Mouse (Mus musculus) mouse trophoblast stem cell (cell line): ENCODE data around the gene Prpf18.
"Not testable (repeated sequence)": the region's sequence is repeated elsewhere in the genome, so short reads cannot be mapped to it uniquely, and the experiment has no call there.

Experiments
- in situ Hi-C, 2 experiments: fragments of 300-500 bp; cut with MseI, MboI; formaldehyde crosslinking; loops; 2 replicates in 1 of 2; 3 replicates in 1 of 2; pipeline ENCODE4 v1.15.1; 2025

Prpf18 gene

DNA sequence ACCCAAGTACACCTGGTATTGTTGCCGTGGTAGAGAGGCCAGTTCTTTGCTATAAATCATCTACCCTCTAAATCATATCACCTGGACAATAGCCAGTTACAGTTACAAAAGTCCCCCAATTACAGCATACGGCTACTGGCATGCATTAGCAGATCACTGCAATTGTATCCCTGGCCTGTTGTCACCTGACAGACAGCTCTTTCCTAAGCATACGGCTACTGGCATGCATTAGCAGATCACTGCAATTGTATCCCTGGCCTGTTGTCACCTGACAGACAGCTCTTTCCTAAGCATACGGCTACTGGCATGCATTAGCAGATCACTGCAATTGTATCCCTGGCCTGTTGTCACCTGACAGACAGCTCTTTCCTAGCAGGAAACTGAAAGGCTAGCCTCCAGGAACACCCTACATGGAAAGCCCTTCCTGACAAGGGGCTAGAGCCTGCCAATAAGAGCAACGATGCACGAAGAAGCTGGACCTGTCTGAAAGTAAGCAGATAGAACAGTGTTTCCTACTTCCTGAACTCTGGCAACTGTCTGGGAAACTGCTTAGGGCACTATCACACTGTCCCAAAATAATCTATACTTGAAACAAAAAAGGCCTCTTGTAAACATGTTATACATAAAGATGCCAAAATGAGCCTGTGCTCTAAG lies 37.5 kb downstream of the Prpf18 start:
- in situ Hi-C loops, result not testable (repeated sequence)

DNA sequence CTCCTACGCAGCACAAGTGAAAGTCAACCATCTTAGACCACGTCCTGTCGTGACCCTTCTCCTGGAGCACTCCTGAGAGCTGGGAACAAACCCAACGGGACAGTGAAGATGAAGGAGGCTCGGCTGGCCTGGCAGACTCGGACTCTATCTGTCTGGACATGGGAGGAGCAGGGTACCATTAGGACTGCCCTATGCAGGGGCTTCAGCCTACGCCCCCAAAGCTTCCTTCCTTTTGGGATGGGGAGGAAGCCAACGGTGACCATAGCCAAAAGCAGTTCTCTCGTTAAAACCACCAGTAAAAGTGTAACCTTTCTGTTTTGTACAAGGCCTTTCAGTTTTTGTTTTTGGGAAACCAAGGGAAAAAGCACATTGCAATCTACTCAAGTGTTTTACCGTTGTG lies 40.2 kb downstream of the Prpf18 start:
- in situ Hi-C loops, result no loop called here

DNA sequence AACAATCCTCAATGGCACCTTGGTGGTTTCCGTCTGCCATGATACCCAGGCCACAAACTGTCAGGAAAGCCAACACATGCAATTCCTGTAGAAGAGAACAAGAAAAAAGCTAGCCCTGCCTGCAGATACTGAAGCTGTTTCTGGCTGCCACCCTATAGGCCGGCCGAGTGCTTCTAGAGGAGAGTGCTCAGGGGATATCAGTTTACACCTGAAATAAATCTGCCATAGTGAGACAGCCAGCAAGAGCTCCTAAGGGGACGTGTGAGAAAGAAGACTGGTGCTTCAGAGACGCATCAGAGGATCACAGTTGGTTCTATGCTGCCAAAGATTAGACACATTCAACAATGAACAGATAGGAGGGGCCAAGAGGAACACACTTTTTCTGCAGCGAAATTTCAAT lies 40.6 kb downstream of the Prpf18 start:
- in situ Hi-C loops, result no loop called here

DNA sequence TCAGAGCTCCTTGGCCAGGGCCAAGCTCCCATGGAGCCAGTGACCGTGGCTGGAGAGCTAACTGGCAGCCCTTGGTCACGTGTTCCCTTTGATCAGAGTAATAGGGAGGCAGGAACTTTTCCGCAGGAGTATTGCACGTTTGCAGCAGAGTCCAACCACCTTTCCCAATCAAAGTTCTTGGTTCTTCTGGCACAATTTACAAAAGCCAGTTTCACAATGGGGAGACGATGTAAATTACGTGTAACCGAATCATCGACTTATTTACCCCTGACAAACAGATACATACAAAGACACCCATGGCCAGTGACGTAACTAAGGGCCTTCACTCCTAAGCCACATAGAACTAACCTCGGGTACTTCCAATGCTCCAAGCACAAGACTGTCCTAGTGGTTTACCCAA lies 42.5 kb downstream of the Prpf18 start:
- in situ Hi-C loops, result loop anchor here in 1 of 2 experiments (10.0 kb wide), 1 partner anchor 105 kb away; no protein-coding TSS in a partner anchor

DNA sequence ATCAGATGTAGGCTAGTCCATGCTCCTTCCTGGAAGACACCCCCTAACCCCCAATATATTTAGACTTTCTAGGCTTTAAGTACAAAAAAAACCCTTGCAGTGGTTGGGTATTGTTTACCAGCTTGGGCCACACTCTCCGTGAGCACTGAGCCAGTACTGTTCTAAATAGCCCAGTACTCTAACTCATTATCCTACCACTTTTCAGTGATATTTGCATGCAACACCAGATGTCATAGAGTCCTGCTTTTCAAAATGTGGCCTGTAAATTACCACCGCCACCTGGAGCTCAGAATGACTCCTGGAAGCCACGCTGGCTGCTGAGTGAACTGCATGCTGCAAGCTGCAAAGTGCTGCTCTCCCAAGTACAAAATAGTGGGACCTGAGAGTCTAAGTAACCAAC lies 43.7 kb downstream of the Prpf18 start:
- in situ Hi-C loops, result loop anchor here in 1 of 2 experiments (10.0 kb wide), 1 partner anchor 103 kb away; no protein-coding TSS in a partner anchor

DNA sequence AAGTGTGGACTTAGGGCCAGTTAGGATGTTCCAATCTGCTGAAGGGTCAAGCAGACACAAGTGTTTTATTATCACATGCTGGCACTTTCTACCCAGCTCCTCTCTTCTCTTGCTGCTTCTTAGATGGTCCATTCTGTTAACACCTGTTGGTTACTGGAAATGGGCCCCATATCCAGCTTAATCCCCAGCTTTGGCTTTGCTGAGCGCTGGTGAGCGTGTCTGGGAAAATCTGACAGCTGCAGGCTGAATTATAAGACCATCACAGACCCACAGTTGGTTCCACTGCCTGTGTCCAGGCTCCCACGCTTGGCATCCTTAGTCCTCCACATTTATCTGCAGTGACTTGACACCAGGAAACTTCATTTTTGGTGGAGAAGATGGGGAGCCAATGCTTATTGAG lies 45.4 kb downstream of the Prpf18 start:
- in situ Hi-C loops, result loop anchor here in 1 of 2 experiments (10.0 kb wide), 1 partner anchor 102 kb away; no protein-coding TSS in a partner anchor

DNA sequence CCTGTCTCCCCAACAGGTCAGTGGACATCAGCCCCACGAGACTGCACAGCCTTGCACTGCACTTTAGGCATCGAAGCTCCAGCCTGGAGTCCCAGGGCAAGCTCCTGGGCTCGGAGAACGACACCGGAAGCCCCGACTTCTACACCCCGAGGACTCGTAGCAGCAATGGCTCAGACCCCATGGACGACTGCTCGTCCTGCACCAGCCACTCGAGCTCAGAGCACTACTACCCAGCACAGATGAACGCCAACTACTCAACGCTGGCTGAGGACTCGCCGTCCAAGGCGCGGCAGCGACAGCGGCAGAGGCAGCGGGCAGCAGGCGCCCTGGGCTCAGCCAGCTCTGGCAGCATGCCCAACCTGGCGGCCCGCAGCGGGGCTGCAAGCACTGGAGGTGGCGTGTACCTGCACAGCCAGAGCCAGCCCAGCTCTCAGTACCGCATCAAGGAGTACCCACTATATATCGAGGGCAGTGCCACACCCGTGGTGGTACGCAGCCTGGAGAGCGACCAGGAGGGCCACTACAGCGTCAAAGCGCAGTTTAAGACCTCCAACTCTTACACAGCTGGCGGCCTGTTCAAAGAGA lies 48.5 kb downstream of the Prpf18 start:
- in situ Hi-C loops, result loop anchor here (5.0 to 10.0 kb wide), 2 partner anchors 99 to 106 kb away; no protein-coding TSS in a partner anchor

DNA sequence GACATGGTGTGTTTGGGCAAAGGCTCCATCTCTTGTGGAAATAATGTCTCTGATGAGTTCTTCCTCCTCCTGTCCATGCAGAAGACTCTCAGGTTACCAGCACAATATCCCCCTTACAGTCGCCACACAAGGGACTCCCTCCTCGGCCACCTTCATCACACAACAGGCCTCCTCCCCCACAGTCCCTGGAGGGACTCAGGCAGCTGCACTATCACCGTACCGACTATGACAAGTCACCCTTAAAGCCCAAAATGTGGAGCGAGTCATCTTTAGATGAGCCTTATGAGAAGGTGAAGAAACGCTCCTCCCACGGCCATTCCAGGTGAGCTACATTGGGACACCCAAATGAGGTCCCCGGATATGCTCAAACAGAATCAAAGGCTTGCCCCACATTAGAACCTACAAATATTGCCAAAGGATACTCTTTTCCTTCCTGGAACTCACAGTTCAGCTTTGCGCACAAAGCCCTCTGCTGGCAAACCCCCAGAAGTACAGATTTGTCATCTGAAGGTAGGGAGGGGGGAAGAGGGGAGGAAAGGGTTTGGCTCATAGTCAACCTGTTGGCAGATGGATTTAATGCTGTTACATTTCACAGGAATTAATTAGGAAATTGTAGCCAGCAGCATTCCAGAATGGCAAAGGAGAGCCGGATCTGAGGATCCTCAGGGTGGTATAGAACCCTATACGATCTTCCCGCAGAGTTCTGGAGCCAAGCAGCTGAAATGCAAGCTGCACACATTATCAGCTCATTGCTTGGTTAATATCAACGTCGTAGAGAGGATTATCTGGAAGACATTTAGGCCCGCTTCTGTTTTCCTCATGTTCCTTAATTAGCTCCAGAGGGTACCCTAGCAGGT lies 50.7 kb downstream of the Prpf18 start:
- in situ Hi-C loops, result loop anchor here (5.0 to 10.0 kb wide), 2 partner anchors 96 to 104 kb away; no protein-coding TSS in a partner anchor

DNA sequence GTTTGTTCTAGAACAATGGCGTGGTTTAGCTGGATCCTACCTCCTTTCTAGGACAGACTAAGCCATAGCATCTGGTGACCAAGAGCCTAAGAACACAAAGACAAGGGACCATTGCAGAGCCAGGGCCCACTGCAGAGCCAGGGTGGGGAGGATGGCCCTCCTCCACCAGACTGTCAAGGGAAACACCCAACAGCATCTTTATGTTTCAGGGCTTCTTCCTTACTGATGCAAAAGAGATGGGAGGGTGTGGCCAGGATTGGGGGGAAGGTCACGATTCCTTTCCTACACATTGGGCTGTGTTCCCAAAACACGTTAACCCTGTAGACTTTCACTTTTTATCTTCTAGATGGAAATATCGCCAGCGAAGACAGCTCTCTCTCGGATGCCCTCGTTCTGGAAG lies 54.9 kb downstream of the Prpf18 start:
- in situ Hi-C loops, result no loop called here

DNA sequence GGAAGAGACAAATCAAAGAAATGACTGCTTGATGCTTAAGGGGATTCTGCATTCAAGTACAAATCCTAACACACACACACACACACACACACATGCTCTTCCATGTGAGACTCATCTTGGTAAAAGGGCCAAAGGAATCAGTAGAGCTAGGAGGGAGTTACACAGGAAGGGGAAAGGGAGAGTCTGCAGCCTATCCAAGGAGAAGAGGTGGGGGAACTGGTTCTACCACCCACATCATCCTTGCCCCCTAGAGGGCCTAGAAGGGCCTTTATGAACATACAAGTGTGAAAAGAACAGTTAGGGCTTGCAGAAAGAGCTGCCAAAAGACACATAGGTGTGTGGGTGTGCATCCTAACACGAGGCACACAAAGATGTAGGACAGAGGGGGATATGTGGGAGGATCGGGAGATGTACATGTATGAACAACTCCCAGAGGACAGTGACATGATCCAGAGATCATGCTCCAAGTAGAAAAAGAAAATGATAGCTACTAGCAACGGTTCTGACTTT lies 58.0 kb downstream of the Prpf18 start:
- in situ Hi-C loops, result no loop called here

DNA sequence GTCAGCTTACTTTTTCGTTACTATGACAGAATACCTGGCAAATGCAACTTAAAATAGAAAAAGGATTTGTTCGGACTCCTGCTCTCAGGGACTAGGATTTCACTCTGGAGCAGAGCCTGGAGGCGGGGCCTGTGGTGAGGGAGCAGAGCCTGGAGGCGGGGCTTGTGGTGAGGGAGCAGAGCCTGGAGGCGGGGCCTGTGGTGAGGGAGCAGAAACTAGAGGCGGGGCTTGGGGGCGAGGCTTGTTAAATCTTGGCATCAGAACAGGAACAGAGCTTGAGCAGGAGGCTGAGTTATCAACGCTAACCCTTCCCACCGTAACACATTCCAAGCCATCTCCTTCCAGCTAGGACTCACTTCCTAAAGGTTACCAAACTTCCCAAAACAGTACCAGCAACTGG lies 58.5 kb downstream of the Prpf18 start:
- in situ Hi-C loops, result no loop called here

DNA sequence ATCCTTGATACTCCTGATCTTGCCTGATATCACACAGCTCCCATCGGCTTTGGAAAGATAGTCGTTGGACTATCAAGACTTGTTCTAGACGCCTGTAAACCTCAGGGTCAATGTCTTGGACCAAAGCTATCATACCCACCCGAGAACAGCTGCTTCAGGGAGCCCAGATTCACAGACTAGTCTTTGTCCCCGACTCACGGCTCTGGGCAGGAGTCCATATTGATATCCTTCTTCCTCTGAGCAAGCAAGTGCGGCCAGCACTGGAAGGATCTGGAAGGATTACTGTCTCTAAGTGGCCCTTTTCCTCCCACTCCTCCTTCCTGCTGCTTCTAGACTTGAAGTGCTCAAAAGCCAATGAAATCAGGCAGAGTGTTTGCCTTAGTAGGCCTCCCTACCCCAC lies 59.2 kb downstream of the Prpf18 start:
- in situ Hi-C loops, result no loop called here

DNA sequence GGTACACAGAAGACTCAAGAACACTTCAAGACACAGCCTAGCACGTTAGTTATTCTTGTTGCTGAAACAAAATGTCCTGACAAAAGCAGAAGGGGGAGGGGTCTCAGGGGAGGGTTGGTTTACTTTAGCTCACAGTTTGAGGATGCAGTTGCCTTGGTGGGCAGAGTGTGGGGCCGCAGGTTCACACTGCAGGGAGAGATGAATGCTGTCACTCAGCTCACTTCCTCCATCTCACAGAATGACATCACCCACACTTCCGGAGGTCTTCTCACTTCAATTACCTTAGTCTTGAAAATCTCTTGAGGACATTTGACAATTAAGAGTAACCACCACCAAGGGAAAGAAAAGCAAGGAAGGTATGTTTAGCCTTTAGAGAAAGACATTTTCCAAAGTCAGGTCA lies 60.3 kb downstream of the Prpf18 start:
- in situ Hi-C loops, result no loop called here

DNA sequence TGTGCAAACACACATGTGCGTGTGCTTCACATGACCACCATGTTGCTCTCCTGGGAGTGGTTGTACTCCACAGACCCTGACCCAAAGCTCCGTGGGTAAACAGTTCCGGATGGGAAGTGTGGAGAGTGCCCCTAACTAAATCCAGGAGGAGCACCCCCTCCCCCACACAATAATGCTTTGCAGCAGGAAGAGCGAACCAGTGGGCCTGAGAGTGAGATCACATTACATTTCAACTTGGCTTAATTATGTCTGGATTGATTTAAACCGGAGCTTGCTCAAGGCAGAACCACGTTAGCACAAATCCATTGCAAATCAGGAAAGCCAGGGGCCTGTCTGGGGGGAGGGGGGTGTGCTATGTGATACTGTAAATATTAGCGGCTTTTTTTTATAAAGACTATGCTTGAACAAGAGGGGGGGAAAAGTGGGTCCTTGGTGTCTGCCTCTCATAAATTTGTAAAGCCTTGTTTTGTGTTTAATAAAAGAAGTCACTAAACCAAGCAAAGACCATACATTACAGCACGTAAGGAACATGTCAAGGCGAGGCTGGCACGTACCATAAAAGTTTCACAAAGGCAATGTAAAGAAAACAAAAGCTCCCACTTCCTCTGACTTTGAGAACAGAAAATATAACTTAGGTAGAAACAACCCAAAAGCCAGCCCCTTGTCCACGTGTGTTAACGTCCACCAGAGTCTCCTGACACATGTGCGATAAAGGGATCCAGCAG lies 64.1 kb downstream of the Prpf18 start:
- in situ Hi-C loops, result no loop called here

DNA sequence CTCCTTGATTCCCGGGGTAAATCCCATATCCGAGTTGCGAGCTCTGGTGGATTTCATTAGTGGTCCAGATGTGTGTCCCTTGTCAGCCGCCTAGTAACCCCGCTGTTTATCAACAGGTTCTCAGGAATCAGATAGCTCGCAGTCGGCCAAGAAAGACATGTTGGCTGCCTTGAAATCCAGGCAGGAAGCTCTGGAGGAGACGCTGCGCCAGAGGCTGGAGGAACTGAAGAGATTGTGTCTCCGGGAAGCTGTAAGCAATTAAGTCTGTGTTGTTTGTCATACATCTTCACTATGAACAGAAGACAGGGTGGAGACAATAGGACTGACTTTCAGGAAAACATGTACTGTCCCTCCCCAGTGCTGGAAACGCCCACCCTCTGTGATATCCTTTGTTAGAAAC lies 65.7 kb downstream of the Prpf18 start:
- in situ Hi-C loops, result no loop called here

DNA sequence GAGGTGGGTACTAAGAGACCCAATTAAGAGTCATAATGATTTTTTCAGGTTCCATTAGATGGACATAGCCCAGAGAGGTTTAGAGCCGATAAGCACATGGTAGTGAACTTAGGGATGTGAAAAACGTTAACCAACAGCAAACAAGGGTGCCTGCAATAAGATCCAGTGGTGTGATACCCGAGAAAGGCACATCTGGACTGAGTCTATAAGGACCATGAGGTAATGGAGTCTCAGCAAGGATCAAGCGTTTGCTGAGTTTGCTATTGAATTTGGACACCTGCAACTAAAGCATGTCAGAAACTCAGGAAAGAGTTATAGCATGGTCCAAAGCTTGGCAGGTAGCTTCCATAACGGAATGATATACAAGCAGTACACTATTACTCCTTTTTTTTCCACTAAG lies 67.7 kb downstream of the Prpf18 start:
- in situ Hi-C loops, result no loop called here

DNA sequence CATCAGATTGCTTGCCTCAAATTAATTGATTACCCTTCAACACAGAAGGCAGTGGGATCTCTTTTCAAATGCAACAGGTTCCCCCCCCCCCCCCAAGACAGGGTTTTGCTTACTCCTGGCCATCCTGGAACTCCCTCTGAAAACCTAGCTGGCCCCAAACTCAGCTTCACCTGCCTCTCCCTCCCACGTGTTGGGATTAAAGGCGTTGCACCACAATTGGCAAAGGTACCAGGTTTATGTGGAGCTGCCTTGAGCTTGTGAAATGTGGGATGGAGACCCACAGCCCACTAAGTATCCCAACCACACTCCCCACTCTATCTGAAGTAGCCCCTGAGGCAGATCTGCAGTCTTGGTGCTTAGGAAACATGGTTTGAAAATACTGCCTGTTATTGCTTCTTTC lies 69.0 kb downstream of the Prpf18 start:
- in situ Hi-C loops, result no loop called here

DNA sequence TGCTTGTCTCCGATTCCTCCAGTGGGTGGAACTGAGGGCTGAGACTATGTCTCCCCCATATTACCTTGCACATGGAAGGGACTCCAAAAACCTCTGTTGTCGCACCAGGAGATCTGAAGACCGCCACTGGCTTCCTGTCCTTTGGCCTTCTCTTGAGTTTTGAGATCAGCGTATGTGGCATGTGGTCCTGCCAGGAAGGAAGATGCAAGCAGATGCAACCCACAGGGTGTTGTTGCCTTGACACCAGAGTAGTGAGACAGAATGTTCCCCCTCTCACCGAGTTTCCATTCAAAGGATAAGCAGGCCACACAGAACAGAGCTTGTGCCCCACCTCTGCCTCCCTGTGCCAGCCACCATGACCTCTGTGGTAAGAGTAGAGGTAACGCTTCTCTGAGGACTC lies 71.2 kb downstream of the Prpf18 start:
- in situ Hi-C loops, result no loop called here

DNA sequence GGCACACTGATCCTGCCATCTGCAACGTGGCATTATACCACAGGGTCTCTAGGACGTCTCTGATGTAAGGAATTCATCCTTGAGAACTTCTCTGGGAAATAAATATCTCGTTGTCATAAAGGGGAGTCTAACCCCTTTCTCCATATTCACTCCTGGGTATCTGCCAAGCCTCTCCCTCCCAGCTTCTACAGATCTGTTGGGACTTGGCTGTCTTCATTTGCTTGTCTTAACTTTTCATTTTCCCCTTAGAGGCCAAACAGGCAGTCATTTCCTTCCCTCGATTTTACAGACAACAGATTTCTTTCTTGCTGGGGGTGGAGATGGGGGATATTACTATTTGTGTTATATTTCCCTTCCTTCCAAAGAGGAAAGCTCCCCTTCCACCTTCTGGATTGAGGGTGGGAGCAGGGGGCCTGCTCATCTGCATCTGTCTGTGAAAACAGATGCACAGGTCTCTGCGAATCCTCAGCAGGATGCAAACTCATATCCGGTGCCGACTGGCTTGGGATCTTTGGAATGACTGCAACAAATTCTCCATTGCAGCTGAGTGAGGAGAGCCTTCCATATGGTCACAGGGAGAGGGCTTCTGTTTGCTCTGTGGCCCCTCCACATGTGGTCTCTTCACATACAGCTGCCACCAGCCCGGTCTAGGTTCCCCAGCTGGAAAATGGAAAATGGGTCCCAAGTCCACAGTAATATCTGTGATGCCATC lies 72.4 kb downstream of the Prpf18 start:
- in situ Hi-C loops, result no loop called here

DNA sequence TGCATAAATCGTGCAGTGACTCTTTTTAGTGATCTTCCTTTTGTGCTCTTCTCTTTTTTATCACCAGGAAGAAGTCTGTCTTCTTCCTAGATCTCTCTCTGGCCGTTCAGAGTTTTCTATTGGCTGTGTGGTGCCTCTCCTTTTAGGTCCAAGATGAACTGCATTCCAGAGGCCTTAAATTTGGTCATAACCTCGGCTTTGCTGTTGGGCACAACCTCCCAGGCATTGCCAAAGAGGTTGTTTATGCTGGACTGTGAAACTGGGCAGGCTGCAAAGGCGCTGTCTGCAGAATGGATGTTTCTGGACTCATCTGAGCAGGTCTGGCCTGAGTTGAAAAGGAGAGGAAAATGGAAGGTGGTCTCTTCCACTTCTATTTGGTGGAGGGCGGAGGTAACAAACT lies 73.6 kb downstream of the Prpf18 start:
- in situ Hi-C loops, result no loop called here

DNA sequence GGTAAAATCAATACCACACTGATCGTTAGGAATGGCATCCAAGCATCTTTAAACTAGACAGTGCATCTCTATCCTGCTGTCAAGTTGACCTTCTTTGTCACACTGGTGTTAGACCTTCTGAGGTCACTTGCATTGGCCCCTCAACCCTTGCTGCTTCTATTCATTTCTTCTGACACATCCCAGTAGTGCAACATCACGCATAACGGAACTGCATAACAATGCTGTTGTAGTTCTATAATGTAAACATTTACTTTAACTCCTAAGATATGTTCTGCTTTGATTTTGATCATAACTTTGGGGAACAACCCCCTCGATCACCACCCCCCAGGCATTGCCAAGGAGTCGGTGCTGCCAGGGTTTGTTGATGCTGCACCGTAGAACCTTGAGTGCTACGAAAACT lies 75.9 kb downstream of the Prpf18 start:
- in situ Hi-C loops, result no loop called here
